Mouse (Mus musculus): ENCODE data around the gene Magohb. TPM values are rescaled to one million over a fixed set of nuclear protein-coding genes. Genes with fewer than 3 reads are reported as not detected.
"Not testable (repeated sequence)": the region's sequence is repeated elsewhere in the genome, so short reads cannot be mapped to it uniquely, and the experiment has no call there.

Gene Magohb
- polyA plus RNA-seq, 1 experiment from 2014 or later = 46.2 TPM

GRCm38 (mm10) chr6:131304776-131305175 is 11.7 kb upstream of the Magohb start:
- Histone ChIP-seq H3K27ac (ENCODE audit: low read depth, low read length) (no peak overlapping the region), H3K4me3 (ENCODE audit: low read depth, low read length) (no peak overlapping the region), H3K36me3 (ENCODE audit: control insufficient read depth, insufficient read depth, low read length) (no peaks in the 10 kb centered on the region), H3K4me2 (no peak overlapping the region), H3K4me1 (ENCODE audit: control insufficient read depth, insufficient read depth, low read length) (no peaks in the 10 kb centered on the region), H3K9me3 (replicated peaks; ENCODE audit: control insufficient read depth, low read length) (no peaks in the 10 kb centered on the region), H3K9ac (ENCODE audit: low read depth, low read length) (no peak overlapping the region), H3K27me3 (ENCODE audit: control insufficient read depth, insufficient read depth, low read length) (no peaks in the 10 kb centered on the region)
- WGBS (ENCODE audit: insufficient replicate concordance) = 55% methylated on average over 3 of the region's 3 CpGs
- ATAC-seq (replicated peaks; ENCODE audit: insufficient number of reproducible peaks, low FRiP score, low TSS enrichment) = no peak

DNA sequence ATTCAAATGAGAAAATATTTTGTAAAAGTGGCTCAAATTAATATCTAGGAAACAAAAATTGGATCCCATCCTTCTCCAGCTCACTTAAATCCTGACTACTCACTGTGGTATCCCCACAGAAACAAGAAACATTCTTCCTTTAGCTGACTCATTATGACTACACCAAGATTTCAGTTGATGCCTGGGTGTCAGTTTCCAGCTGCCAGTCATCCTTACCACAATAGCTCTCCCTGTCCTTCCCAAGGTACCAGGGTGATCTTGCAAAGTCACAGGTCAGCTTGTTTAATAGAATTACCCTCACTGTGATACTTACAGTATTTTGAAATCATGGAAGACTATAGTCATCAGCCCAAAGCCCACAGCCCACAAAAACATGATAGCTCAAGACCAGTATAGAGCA is 5.5 kb upstream of the Magohb start:
- H3K36me3 ChIP-seq (ENCODE audit: control insufficient read depth, insufficient read depth, low read length) = no peaks in the 10 kb centered on the region
- ATAC-seq (replicated peaks; ENCODE audit: insufficient number of reproducible peaks, low FRiP score, low TSS enrichment) = no peak

DNA sequence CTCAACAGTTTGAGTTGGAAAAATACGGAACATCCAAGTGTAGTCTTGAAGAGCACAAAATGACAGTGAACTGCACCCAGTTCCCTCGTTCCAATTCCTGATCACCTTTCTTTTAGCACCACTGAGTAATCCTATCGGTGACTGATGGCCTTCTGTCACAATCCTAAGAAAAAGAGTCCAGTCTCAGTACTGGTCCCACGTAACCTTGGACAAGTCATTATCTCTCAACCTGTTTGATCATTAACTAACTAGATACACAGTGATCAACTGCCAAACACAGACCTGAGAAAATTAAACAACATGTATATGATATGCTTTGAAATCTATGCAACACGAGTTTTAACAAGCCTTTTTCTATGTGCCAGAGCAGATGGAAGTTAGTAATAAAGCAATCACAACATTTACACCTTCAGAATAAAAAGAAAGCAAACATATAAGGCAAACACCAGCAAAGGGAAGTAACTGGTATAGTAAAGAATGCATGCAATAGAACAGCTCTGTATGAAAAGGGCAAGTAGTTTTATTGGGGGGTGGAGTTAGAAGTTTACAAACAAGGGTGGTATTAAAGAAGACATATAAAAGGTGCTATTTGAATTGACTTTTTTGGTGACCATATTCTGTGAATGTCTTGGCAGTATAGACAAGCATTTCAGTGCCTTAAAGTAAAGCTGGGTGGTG is 1.5 kb upstream of the Magohb start:
- Histone ChIP-seq H3K9me3 (replicated peaks; ENCODE audit: control insufficient read depth, low read length) (no peaks in the 10 kb centered on the region), H3K36me3 (ENCODE audit: control insufficient read depth, insufficient read depth, low read length) (no peaks in the 10 kb centered on the region), H3K27me3 (ENCODE audit: control insufficient read depth, insufficient read depth, low read length) (no peaks in the 10 kb centered on the region), H3K4me3 (ENCODE audit: low read depth, low read length) (no peak overlapping the region), H3K4me2 (no peak overlapping the region), H3K9ac (ENCODE audit: low read depth, low read length) (no peak overlapping the region), H3K27ac (ENCODE audit: low read depth, low read length) (no peak overlapping the region), H3K4me1 (ENCODE audit: control insufficient read depth, insufficient read depth, low read length) (peaks cover 6% of the 10 kb centered on the region; the same call in 1 of the 2 replicates)
- ATAC-seq (replicated peaks; ENCODE audit: insufficient number of reproducible peaks, low FRiP score, low TSS enrichment) = no peak
- 78% methylated on average over 5 of the region's 5 CpGs for WGBS (ENCODE audit: insufficient replicate concordance)

More for the DNA sequence above, 5.5 kb upstream of the Magohb start:
- no peaks in the 10 kb centered on the region for H3K27me3 ChIP-seq (ENCODE audit: control insufficient read depth, insufficient read depth, low read length)
- H3K9me3 ChIP-seq (replicated peaks; ENCODE audit: control insufficient read depth, low read length) = no peaks in the 10 kb centered on the region
- H3K9ac ChIP-seq (ENCODE audit: low read depth, low read length) = no peak overlapping the region
- H3K4me2 ChIP-seq = no peak overlapping the region
- no peak overlapping the region for H3K27ac ChIP-seq (ENCODE audit: low read depth, low read length)
- H3K4me1 ChIP-seq (ENCODE audit: control insufficient read depth, insufficient read depth, low read length) = no peaks in the 10 kb centered on the region
- H3K4me3 ChIP-seq (ENCODE audit: low read depth, low read length) = no peak overlapping the region

DNA sequence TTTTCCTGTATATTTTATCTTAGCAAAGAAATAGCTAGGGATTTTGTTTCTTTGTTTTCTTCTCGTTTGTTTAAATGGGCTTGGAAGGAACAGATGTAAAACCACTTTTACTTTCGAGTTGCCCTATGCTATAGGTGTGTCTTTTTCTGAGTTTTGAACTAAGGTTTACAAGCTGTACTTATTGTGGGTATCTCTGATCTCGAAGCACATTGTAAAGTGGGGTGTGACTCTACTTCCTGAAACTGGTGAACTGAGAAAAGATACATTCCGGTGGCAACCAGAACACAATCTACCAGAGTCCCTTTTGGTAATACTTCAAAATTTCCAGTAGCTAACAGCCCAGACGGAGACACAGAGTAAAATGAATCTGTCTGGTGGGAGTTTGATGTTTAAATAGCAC is 872 bp upstream of the Magohb start:
- Histone ChIP-seq H3K27me3 (ENCODE audit: control insufficient read depth, insufficient read depth, low read length) (no peaks in the 10 kb centered on the region), H3K9ac (ENCODE audit: low read depth, low read length) (no peak overlapping the region), H3K4me2 (no peak overlapping the region), H3K9me3 (replicated peaks; ENCODE audit: control insufficient read depth, low read length) (no peaks in the 10 kb centered on the region), H3K4me1 (ENCODE audit: control insufficient read depth, insufficient read depth, low read length) (peaks cover 6% of the 10 kb centered on the region; the same call in 1 of the 2 replicates), H3K36me3 (ENCODE audit: control insufficient read depth, insufficient read depth, low read length) (no peaks in the 10 kb centered on the region), H3K27ac (ENCODE audit: low read depth, low read length) (no peak overlapping the region), H3K4me3 (ENCODE audit: low read depth, low read length) (no peak overlapping the region)
- ATAC-seq (replicated peaks; ENCODE audit: insufficient number of reproducible peaks, low FRiP score, low TSS enrichment) = no peak
- 84% methylated on average over 5 of the region's 5 CpGs for WGBS (ENCODE audit: insufficient replicate concordance)

DNA sequence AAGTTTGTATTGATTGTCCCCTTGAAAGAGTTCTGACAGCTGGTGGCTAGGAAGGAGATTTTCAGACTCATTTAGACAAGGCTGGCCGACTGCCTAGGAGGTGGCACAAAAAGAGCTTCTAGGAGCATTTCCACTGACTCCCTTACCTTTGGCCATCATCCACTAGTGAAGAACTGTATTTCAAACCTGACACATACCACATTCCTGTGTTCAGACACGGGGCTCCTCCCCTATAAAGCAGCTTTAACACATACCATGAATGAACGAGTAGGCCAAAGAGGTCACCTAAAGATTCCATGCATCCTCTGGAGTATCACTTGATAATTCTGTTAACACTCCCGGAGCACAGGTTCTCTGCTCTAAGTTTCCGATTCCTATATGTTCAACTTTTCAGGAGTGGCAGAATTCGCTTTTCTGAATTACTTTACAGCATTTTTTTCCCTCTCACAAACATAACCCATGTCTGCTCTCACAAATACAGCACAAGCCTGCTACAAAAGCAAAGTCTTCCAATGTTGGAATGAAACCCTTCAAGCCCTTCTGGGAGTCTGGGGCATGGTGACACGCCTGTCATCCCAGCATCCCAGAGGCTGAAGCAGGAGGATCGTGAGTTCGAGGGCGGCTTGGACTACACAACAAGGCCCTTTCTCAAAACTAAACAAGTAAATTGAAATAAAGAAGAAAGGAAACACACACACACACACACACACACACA is 611 bp downstream of the Magohb start:
- 0 out of 2 replicates have a peak overlapping the region, but pooled peaks have one; percentile 22 for H3K27ac ChIP-seq (ENCODE audit: low read depth, low read length)
- no peaks in the 10 kb centered on the region for H3K36me3 ChIP-seq (ENCODE audit: control insufficient read depth, insufficient read depth, low read length)
- no peaks in the 10 kb centered on the region for H3K27me3 ChIP-seq (ENCODE audit: control insufficient read depth, insufficient read depth, low read length)
- 0 out of 2 replicates have a peak, but pooled peaks have one; percentile 11 for ATAC-seq (replicated peaks; ENCODE audit: insufficient number of reproducible peaks, low FRiP score, low TSS enrichment)
- H3K9ac ChIP-seq (ENCODE audit: low read depth, low read length) = peak overlapping the region; percentile 93
- 17% methylated on average over 10 of the region's 10 CpGs for WGBS (ENCODE audit: insufficient replicate concordance)
- H3K4me3 ChIP-seq (ENCODE audit: low read depth, low read length) = peak overlapping the region; percentile 74
- H3K4me2 ChIP-seq = peak overlapping the region; percentile 77
- no peaks in the 10 kb centered on the region for H3K9me3 ChIP-seq (replicated peaks; ENCODE audit: control insufficient read depth, low read length)
- peaks cover 6% of the 10 kb centered on the region; the same call in 1 of the 2 replicates for H3K4me1 ChIP-seq (ENCODE audit: control insufficient read depth, insufficient read depth, low read length)

DNA sequence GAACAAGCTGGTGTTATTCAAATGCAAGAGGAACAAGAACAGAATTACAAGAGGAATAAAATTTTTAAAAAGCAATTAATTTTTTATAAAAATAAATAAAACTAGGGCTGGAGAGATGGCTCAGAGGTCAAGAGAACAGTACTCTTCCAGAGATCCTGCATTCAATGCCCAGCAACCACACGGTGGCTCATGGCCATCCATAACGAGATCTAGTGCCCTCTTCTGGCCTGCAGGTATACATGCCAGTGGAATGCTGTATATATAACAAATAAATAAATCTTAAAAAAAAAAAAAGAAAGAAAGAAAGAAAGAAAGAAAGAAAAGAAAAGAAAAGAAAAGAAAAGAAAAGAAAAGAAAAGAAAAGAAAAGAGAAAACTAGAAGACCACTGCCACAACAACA is 2.6 kb downstream of the Magohb start:
- 16% methylated on average over 2 of the region's 2 CpGs for WGBS (ENCODE audit: insufficient replicate concordance)
- no peak for ATAC-seq (replicated peaks; ENCODE audit: insufficient number of reproducible peaks, low FRiP score, low TSS enrichment)
- Histone ChIP-seq H3K4me1 (ENCODE audit: control insufficient read depth, insufficient read depth, low read length) (peaks cover 6% of the 10 kb centered on the region; the same call in 1 of the 2 replicates), H3K36me3 (ENCODE audit: control insufficient read depth, insufficient read depth, low read length) (no peaks in the 10 kb centered on the region; the same call in 1 of the 2 replicates), H3K4me3 (ENCODE audit: low read depth, low read length) (no peak overlapping the region), H3K4me2 (no peak overlapping the region), H3K9me3 (replicated peaks; ENCODE audit: control insufficient read depth, low read length) (no peaks in the 10 kb centered on the region), H3K27ac (ENCODE audit: low read depth, low read length) (no peak overlapping the region), H3K27me3 (ENCODE audit: control insufficient read depth, insufficient read depth, low read length) (no peaks in the 10 kb centered on the region), H3K9ac (ENCODE audit: low read depth, low read length) (no peak overlapping the region)

DNA sequence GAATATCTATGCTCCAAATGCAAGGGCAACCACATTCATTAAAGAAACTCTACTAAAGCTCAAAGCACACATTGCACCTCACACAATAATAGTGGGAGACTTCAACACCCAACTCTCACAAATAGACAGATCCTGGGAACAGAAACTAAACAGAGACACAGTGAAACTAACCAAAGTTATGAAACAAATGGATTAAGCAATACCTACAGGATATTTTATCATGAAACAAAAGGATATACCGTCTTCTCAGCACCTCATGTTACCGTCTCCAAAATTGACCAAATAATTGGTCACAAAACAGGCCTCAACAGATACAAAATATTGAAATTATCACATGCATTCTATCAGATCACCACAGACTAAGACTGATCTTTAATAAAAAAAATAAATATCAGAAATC is 14.9 kb downstream of the Magohb start:
- H3K4me2 ChIP-seq; H3K36me3 ChIP-seq (ENCODE audit: control insufficient read depth, insufficient read depth, low read length); H3K4me1 ChIP-seq (ENCODE audit: control insufficient read depth, insufficient read depth, low read length); ATAC-seq (replicated peaks; ENCODE audit: insufficient number of reproducible peaks, low FRiP score, low TSS enrichment); H3K4me3 ChIP-seq (ENCODE audit: low read depth, low read length); H3K9ac ChIP-seq (ENCODE audit: low read depth, low read length); H3K9me3 ChIP-seq (replicated peaks; ENCODE audit: control insufficient read depth, low read length); H3K27ac ChIP-seq (ENCODE audit: low read depth, low read length); H3K27me3 ChIP-seq (ENCODE audit: control insufficient read depth, insufficient read depth, low read length): not testable (repeated sequence)
- WGBS (ENCODE audit: insufficient replicate concordance) = 97% methylated on average over 2 of the region's 2 CpGs

- no peak overlapping the region for H3K4me3 ChIP-seq (ENCODE audit: low read depth, low read length)
- H3K9ac ChIP-seq (ENCODE audit: low read depth, low read length) = no peak overlapping the region
- 74% methylated on average over 4 of the region's 4 CpGs for WGBS (ENCODE audit: insufficient replicate concordance)
- ATAC-seq (replicated peaks; ENCODE audit: insufficient number of reproducible peaks, low FRiP score, low TSS enrichment) = no peak
- no peak overlapping the region for H3K4me2 ChIP-seq
- no peak overlapping the region for H3K27ac ChIP-seq (ENCODE audit: low read depth, low read length)
- H3K9me3 ChIP-seq (replicated peaks; ENCODE audit: control insufficient read depth, low read length) = no peaks in the 10 kb centered on the region
- no peaks in the 10 kb centered on the region for H3K4me1 ChIP-seq (ENCODE audit: control insufficient read depth, insufficient read depth, low read length)
- no peaks in the 10 kb centered on the region for H3K27me3 ChIP-seq (ENCODE audit: control insufficient read depth, insufficient read depth, low read length)
- H3K36me3 ChIP-seq (ENCODE audit: control insufficient read depth, insufficient read depth, low read length) = 0 out of 2 replicates have a peak, but pooled peaks cover 2% of the 10 kb centered on the region
These were observed 16.4 kb downstream of the Magohb start for GRCm38 (mm10) chr6:131276659-131277058.
